Mouse (Mus musculus) cortical plate, adult 2 months (tissue): ENCODE measurements around the gene Nfib. TPM values are rescaled to one million over a fixed set of nuclear protein-coding genes. Genes with fewer than 3 reads are reported as not detected.

Source experiments
- H3K27ac ChIP-seq: fragments of 200-500 bp; 2 replicates; pipeline ENCODE4 v1.5.1; 2012; ENCODE audit warnings: low read length, control low read depth, inconsistent platforms; ENCODE audit not compliant: insufficient read depth
- H3K4me1 ChIP-seq: fragments of 200-500 bp; 2 replicates; pipeline ENCODE4 v1.6.1; 2011; ENCODE audit warnings: low read length; ENCODE audit not compliant: control insufficient read depth, insufficient read depth
- H3K4me3 ChIP-seq: fragments of 200-500 bp; 2 replicates; pipeline ENCODE4 v1.5.1; 2011; ENCODE audit warnings: mild to moderate bottlenecking, low read length, control low read depth; ENCODE audit not compliant: insufficient read depth
- CTCF ChIP-seq: fragments of 200-500 bp; IDR thresholded peaks from 2 replicates; pipeline ENCODE4 v1.5.1; 2011; ENCODE audit warnings: mild to moderate bottlenecking, control low read depth, low read length; ENCODE audit not compliant: insufficient read depth; ENCODE audit errors: extremely low read depth
- POLR2A ChIP-seq: fragments of 200-500 bp; IDR thresholded peaks from 2 replicates; pipeline ENCODE4 v1.6.1; 2011; ENCODE audit warnings: mild to moderate bottlenecking, low read length, control low read depth; ENCODE audit not compliant: insufficient read depth; ENCODE audit errors: extremely low read depth
- polyA plus RNA-seq: library from polyadenylated mRNA; depleted of rRNA; stranded (reverse); fragments of >200 nt; gene quantifications from 2 replicates; pipeline ENCODE4 v1.2.3, GENCODE M21; 2012

Gene Nfib
- polyA plus RNA-seq, 1 experiment = 31.8 TPM

GRCm38 (mm10) chr4:82297562-82297961 is 408.0 kb downstream of the Nfib start:
- TF ChIP-seq POLR2A (no peak), CTCF (no peak)
- Histone ChIP-seq H3K27ac (peak overlapping the region; percentile 61; the same call in 1 of the 2 replicates), H3K4me3 (no peak overlapping the region), H3K4me1 (peaks cover 2% of the 10 kb centered on the region)

DNA sequence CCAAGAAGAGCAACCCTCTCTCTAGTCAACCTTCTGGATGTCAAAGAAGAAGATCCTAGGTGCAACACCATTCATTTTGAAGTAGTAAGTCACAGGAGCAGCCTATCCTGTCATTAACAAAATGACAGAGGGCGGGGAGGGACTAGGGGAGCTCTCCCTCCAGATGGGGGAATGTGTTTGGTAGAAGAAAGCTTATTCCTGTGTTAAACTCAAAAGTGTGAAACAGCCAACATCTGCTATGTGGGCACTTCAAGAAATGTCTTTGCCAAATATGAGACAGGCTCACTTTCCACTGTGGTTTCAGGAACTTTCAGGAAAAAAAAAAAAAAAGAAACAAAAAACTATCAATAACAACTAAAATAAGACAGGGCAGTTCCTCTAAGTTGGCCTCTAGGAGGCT is 411.5 kb downstream of the Nfib start:
- Histone ChIP-seq H3K4me1 (peaks cover 2% of the 10 kb centered on the region), H3K4me3 (no peak overlapping the region), H3K27ac (no peak overlapping the region)
- TF ChIP-seq CTCF (no peak), POLR2A (no peak)

- TF ChIP-seq CTCF = no peak
- no peak for TF ChIP-seq POLR2A
- H3K4me1 ChIP-seq = peaks cover 2% of the 10 kb centered on the region
- no peak overlapping the region for H3K27ac ChIP-seq
- H3K4me3 ChIP-seq = no peak overlapping the region
These were observed 414.2 kb downstream of the Nfib start for GRCm38 (mm10) chr4:82291174-82291847.

GRCm38 (mm10) chr4:82290623-82291022 is 414.9 kb downstream of the Nfib start:
- H3K4me3 ChIP-seq = no peak overlapping the region

GRCm38 (mm10) chr4:82289596-82289995 is 416.0 kb downstream of the Nfib start:
- no peak overlapping the region for H3K4me3 ChIP-seq
- TF ChIP-seq POLR2A (no peak), CTCF (no peak)
- H3K27ac ChIP-seq = no peak overlapping the region

More at GRCm38 (mm10) chr4:82290623-82291022, 414.9 kb downstream of the Nfib start:
- TF ChIP-seq CTCF = no peak
- no peak for TF ChIP-seq POLR2A
- Histone ChIP-seq H3K27ac (no peak overlapping the region), H3K4me1 (peaks cover 2% of the 10 kb centered on the region)

DNA sequence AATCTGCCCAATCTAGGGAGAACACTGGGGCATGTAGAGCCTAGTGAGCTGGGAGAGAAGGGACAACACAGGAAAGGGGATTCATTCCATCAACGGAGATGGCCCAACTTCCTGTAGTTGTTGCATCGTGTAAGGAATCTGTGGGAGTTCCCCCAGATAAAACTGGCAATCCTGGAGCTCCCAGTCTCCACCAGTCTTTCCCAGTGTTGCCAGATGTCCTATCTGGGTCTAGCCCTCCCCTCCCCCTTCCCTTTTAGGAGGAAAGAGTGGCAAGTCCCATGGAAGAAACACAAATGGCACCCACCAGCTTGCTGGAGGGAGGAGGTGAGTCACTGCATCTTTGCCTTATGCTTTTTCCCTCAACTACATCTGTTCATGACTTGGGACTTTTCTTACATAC is 417.4 kb downstream of the Nfib start:
- Histone ChIP-seq H3K4me1 (peaks cover 2% of the 10 kb centered on the region), H3K27ac (no peak overlapping the region), H3K4me3 (no peak overlapping the region)
- no peak for TF ChIP-seq CTCF
- TF ChIP-seq POLR2A = no peak

More at GRCm38 (mm10) chr4:82289596-82289995, 416.0 kb downstream of the Nfib start:
- H3K4me1 ChIP-seq = peaks cover 2% of the 10 kb centered on the region

DNA sequence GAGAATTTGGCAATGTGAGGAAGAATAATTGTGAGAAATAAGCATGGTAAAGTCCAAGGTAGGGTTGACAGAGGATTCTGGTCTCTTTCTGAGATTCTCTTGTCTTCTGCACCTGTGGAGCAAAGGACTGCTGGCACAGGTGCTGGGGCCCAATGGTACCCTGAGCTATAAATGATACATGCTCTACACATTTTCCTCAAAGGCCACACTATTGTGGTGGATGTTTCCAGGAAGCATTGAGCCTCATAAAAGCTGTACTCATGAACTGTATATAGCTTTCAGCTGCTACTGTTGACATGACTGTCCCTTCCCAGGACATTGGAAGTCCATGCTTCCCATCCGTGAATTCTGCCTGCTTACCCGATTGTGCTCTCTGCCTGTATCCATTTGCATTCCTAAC is 418.1 kb downstream of the Nfib start:
- Histone ChIP-seq H3K27ac (no peak overlapping the region), H3K4me3 (no peak overlapping the region), H3K4me1 (peaks cover 2% of the 10 kb centered on the region)
- TF ChIP-seq CTCF (no peak), POLR2A (no peak)

GRCm38 (mm10) chr4:82286931-82287330 is 418.6 kb downstream of the Nfib start:
- H3K4me1 ChIP-seq = peaks cover 2% of the 10 kb centered on the region
- H3K4me3 ChIP-seq = no peak overlapping the region
- H3K27ac ChIP-seq = no peak overlapping the region
- TF ChIP-seq CTCF = no peak
- TF ChIP-seq POLR2A = no peak

DNA sequence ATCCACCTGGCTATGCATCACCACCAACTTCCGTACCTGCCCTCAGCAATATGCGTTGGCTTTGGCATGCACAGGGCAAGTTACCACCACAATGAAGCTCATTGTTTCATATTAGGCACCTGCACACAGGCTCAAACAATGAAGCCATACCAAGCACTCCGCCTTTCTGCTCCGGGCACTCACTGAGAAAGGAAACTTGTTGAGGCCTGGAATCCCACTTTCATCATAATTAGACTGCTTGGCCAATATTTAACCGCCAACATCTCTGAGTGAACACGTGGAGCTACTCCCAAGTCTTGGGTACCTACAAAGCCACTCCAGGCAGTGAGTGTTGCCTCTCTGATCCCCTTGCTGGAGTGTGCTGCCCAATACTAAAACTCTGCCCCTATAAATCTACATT is 422.0 kb downstream of the Nfib start:
- H3K27ac ChIP-seq = no peak overlapping the region
- TF ChIP-seq CTCF = no peak
- TF ChIP-seq POLR2A = no peak
- peaks cover 2% of the 10 kb centered on the region for H3K4me1 ChIP-seq

DNA sequence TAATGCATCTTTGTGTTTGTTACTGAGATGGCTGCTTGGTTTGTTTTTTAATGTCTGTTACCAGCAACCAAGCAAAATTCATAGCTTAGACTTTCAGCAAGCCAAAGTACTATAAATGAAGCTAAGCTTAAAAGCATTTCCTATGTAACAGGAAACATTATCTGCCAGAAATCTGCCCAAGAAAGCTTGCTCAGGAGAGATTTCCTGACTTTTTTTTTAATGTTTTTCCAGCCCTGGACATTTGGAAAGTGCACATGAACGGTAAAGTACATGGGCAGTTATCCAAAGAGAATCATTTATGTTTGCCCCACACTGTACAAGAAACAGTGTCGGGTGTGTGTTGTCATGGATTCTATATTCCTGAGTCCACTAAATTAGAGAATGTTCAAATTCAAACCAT is 429.6 kb downstream of the Nfib start:
- H3K27ac ChIP-seq = peak overlapping the region; percentile 65

More for the DNA sequence above, 422.0 kb downstream of the Nfib start:
- H3K4me3 ChIP-seq = no peak overlapping the region

More for the DNA sequence above, 429.6 kb downstream of the Nfib start:
- no peak overlapping the region for H3K4me3 ChIP-seq
- no peaks in the 10 kb centered on the region for H3K4me1 ChIP-seq
- TF ChIP-seq CTCF (no peak), POLR2A (no peak)
